Comparison of ENCODE assay signal across 10 mouse cellular contexts in genomic region chr1:111633860-111634460, GRCm38 (mm10).
DNase-seq lines count a peak whose midpoint lies in the region; ATAC-seq and TF ChIP-seq lines count a peak whose summit lies in the region.
"Had no signal": no experiment of that assay in that cellular context is flagged by ENCODE, and none has a peak within 500 bp of the region (broad histone marks: within the 10 kb centered on the region; RNA-seq: fewer than 3 reads in every experiment).

No protein-coding gene starts in this region.

- H3K9me3 ChIP-seq in forebrain, embryonic 13.5 days (replicated peaks), result no peaks in the 10 kb centered on the region
- H3K9me3 ChIP-seq in neural tube, embryonic 13.5 days, result no peaks in the 10 kb centered on the region
- H3K9me3 ChIP-seq: stomach, embryonic 15.5 days had no signal

- peak; percentile 36 for TF ChIP-seq CTCF in Patski (IDR thresholded peaks at IDR 0.05)

- WGBS in forebrain, embryonic 13.5 days, result 64% methylated on average over 3 of the region's 3 CpGs
- 53% methylated on average over 3 of the region's 3 CpGs for WGBS in neural tube, embryonic 13.5 days

- H3K27me3 ChIP-seq in Patski, result no peaks in the 10 kb centered on the region
- H3K27me3 ChIP-seq in forebrain, embryonic 13.5 days, result no peaks in the 10 kb centered on the region
- H3K27me3 ChIP-seq in neural tube, embryonic 13.5 days, result no peaks in the 10 kb centered on the region
- H3K27me3 ChIP-seq: stomach, embryonic 15.5 days had no signal

- no peaks in the 10 kb centered on the region for H3K4me1 ChIP-seq in forebrain, embryonic 13.5 days
- no peaks in the 10 kb centered on the region for H3K4me1 ChIP-seq in neural tube, embryonic 13.5 days (replicated peaks)
- H3K4me1 ChIP-seq: stomach, embryonic 15.5 days had no signal

- H3K9ac ChIP-seq in forebrain, embryonic 13.5 days, result no peak overlapping the region
- no peak overlapping the region for H3K9ac ChIP-seq in neural tube, embryonic 13.5 days
- H3K9ac ChIP-seq: stomach, embryonic 15.5 days had no signal

- H3K4me3 ChIP-seq in forebrain, embryonic 13.5 days, result no peak overlapping the region
- H3K4me3 ChIP-seq in neural tube, embryonic 13.5 days, result no peak overlapping the region
- H3K4me3 ChIP-seq: stomach, embryonic 15.5 days had no signal

- DNase-seq in left cerebral cortex, postnatal 25 days (ENCODE audit: low spot score in 2 of 2), result peak; percentile 6 to 60
- no peak for DNase-seq in left cerebral cortex, adult 18-20 months (ENCODE audit: low spot score in 2 of 2)
- DNase-seq in Patski (ENCODE audit: low read depth, low spot score), result no peak
- DNase-seq in adrenal gland, postnatal 10 days, result no peak
- DNase-seq: cerebellum, adult 11 months had no signal

- no peak overlapping the region for H3K4me2 ChIP-seq in forebrain, embryonic 13.5 days
- no peak overlapping the region for H3K4me2 ChIP-seq in neural tube, embryonic 13.5 days
- H3K4me2 ChIP-seq: stomach, embryonic 15.5 days had no signal

- intact Hi-C loops in left cerebral cortex, postnatal 25 days (cut with DNase I), result no loop called here

- POLR2A ChIA-PET in Patski (lab: Charles Lee), result no interaction called here

- in situ Hi-C loops in Patski (cut with MboI; ENCODE audit: low pct_unique_long_range_greater_than_20kb), result no loop called here

- CTCF ChIA-PET in Patski (lab: Charles Lee), result no interaction called here

- peak; percentile 39 for ATAC-seq in Patski
- ATAC-seq in forebrain, embryonic 13.5 days, result peak; percentile 93
- peak; percentile 81; the same call in 1 of the 2 replicates for ATAC-seq in neural tube, embryonic 13.5 days (ENCODE audit: low read depth)
- ATAC-seq in erythroid progenitor cell, adult 5-6 weeks (replicated peaks; ENCODE audit: low FRiP score, poor library complexity, severe bottlenecking), result no peak

- no peaks in the 10 kb centered on the region for H3K36me3 ChIP-seq in forebrain, embryonic 13.5 days (ENCODE audit: poor library complexity, severe bottlenecking)
- no peaks in the 10 kb centered on the region for H3K36me3 ChIP-seq in neural tube, embryonic 13.5 days
- H3K36me3 ChIP-seq: stomach, embryonic 15.5 days had no signal

- no peak overlapping the region for H3K27ac ChIP-seq in forebrain, embryonic 13.5 days
- no peak overlapping the region for H3K27ac ChIP-seq in neural tube, embryonic 13.5 days (replicated peaks)
- H3K27ac ChIP-seq: macrophage; stomach, embryonic 15.5 days had no signal

Comparison
In these comparisons a context has a peak if more than half of its experiments do, and no peak if none do; other contexts are left out.
1. DNase-seq: peak in left cerebral cortex, postnatal 25 days (2 of 2); none in left cerebral cortex, adult 18-20 months (0 of 2), Patski (single experiment) and adrenal gland, postnatal 10 days (single experiment).